8 mouse cellular contexts compared by ENCODE assay signal in genomic region chr5:145166536-145167305, GRCm38 (mm10). TPM values are rescaled to one million over a fixed set of nuclear protein-coding genes. Genes with fewer than 3 reads are reported as not detected.
A peak's percentile ranks its signal among the peaks of the same experiment; 100 is the strongest.
DNase-seq lines count a peak whose midpoint lies in the region; ATAC-seq and TF ChIP-seq lines count a peak whose summit lies in the region.

Ptcd1 (minus strand) TSS chr5:145167108.
Cpsf4 (plus strand) TSS chr5:145167213.

- H3K9me3 ChIP-seq in heart, embryonic 12.5 days (replicated peaks): no peaks in the 10 kb centered on the region
- H3K9me3 ChIP-seq in kidney, postnatal 0 days (replicated peaks; ENCODE audit: low read length): no peaks in the 10 kb centered on the region
- no peaks in the 10 kb centered on the region for H3K9me3 ChIP-seq in liver, embryonic 11.5 days (ENCODE audit: control insufficient read depth, low read length)
- no peaks in the 10 kb centered on the region for H3K9me3 ChIP-seq in stomach, embryonic 14.5 days (ENCODE audit: control insufficient read depth, low read depth, low read length)

- H3K9ac ChIP-seq in heart, embryonic 12.5 days: peak within 1 kb of the TSS; percentile 92
- H3K9ac ChIP-seq in kidney, postnatal 0 days (ENCODE audit: low read depth, low read length): peak within 1 kb of the TSS; percentile 96
- peak within 1 kb of the TSS; percentile 99 for H3K9ac ChIP-seq in liver, embryonic 11.5 days (ENCODE audit: low read depth, low read length)
- H3K9ac ChIP-seq in stomach, embryonic 14.5 days (replicated peaks; ENCODE audit: low read depth, low read length): peak within 1 kb of the TSS; percentile 93

- peak within 1 kb of the TSS; percentile 72 for H3K4me3 ChIP-seq in heart, embryonic 12.5 days
- peak within 1 kb of the TSS; percentile 83 for H3K4me3 ChIP-seq in kidney, postnatal 0 days (replicated peaks; ENCODE audit: low read depth, low read length)
- H3K4me3 ChIP-seq in liver, embryonic 11.5 days (ENCODE audit: low read depth, low read length): peak within 1 kb of the TSS; percentile 99
- H3K4me3 ChIP-seq in stomach, embryonic 14.5 days (ENCODE audit: low read depth, low read length): peak within 1 kb of the TSS; percentile 89

- H3K27me3 ChIP-seq in heart, embryonic 12.5 days (replicated peaks): no peaks in the 10 kb centered on the region
- no peaks in the 10 kb centered on the region for H3K27me3 ChIP-seq in kidney, postnatal 0 days (ENCODE audit: insufficient read depth, low read length)
- no peaks in the 10 kb centered on the region for H3K27me3 ChIP-seq in liver, embryonic 11.5 days (replicated peaks; ENCODE audit: control insufficient read depth, insufficient read depth, low read length)
- no peaks in the 10 kb centered on the region for H3K27me3 ChIP-seq in stomach, embryonic 14.5 days (ENCODE audit: control insufficient read depth, insufficient read depth, low read length)

- peak; percentile 99 for DNase-seq in CD4-positive helper T cell, adult 2 months (ENCODE audit: low read depth, low spot score)
- DNase-seq in brain, embryonic 18.5 days (ENCODE audit: low read depth, low spot score): peak; percentile 97
- DNase-seq in kidney, postnatal 0 days (ENCODE audit: low spot score): peak; percentile 99
- DNase-seq in liver, embryonic 11.5 days (ENCODE audit: low spot score): peak; percentile 98
- peak; percentile 99 for DNase-seq in naive thymus-derived CD4-positive, alpha-beta T cell, adult 2 months (ENCODE audit: low read depth)

- peak within 1 kb of the TSS; percentile 85 for H3K27ac ChIP-seq in heart, embryonic 12.5 days (ENCODE audit: poor library complexity, severe bottlenecking)
- H3K27ac ChIP-seq in kidney, postnatal 0 days: peak within 1 kb of the TSS; percentile 91
- peak within 1 kb of the TSS; percentile 88 for H3K27ac ChIP-seq in liver, embryonic 11.5 days (ENCODE audit: low read depth, low read length)
- H3K27ac ChIP-seq in stomach, embryonic 14.5 days (ENCODE audit: low read length): peak within 1 kb of the TSS; percentile 84

- WGBS in heart, embryonic 12.5 days: under 1% methylated on average over 51 of the region's 51 CpGs
- under 1% methylated on average over 48 of the region's 51 CpGs for WGBS in kidney, postnatal 0 days
- WGBS in liver, embryonic 11.5 days: 1% methylated on average over 51 of the region's 51 CpGs
- under 1% methylated on average over 51 of the region's 51 CpGs for WGBS in stomach, embryonic 14.5 days

- H3K4me2 ChIP-seq in heart, embryonic 12.5 days: peak within 1 kb of the TSS; percentile 89
- peak within 1 kb of the TSS; percentile 92 for H3K4me2 ChIP-seq in kidney, postnatal 0 days (ENCODE audit: low read length)
- H3K4me2 ChIP-seq in liver, embryonic 11.5 days: peak within 1 kb of the TSS; percentile 88
- H3K4me2 ChIP-seq in stomach, embryonic 14.5 days (replicated peaks; ENCODE audit: low read depth, low read length): peak within 1 kb of the TSS; percentile 91

- H3K4me1 ChIP-seq in heart, embryonic 12.5 days (replicated peaks): peaks cover 39% of the 10 kb centered on the region
- peaks cover 12% of the 10 kb centered on the region for H3K4me1 ChIP-seq in kidney, postnatal 0 days (replicated peaks; ENCODE audit: insufficient read depth, low read length)
- peaks cover 13% of the 10 kb centered on the region for H3K4me1 ChIP-seq in liver, embryonic 11.5 days (replicated peaks; ENCODE audit: control insufficient read depth, insufficient read depth, low read length)
- H3K4me1 ChIP-seq in stomach, embryonic 14.5 days (ENCODE audit: control insufficient read depth, insufficient read depth, low read length): peaks cover 11% of the 10 kb centered on the region; the same call in 1 of the 2 replicates

- no peak for TF ChIP-seq CTCF in kidney, postnatal 0 days (IDR thresholded peaks at IDR 0.05; ENCODE audit: low read depth)

- peak; percentile 90 for ATAC-seq in erythroid progenitor cell, adult 5-6 weeks (replicated peaks; ENCODE audit: low FRiP score, poor library complexity, severe bottlenecking)
- ATAC-seq in heart, embryonic 12.5 days (ENCODE audit: insufficient number of reproducible peaks, low FRiP score): peak; percentile 96
- ATAC-seq in kidney, postnatal 0 days (replicated peaks; ENCODE audit: low FRiP score, low read depth): peak; percentile 92
- peak; percentile 95 for ATAC-seq in liver, embryonic 11.5 days (replicated peaks; ENCODE audit: low FRiP score)
- peak; percentile 96 for ATAC-seq in stomach, embryonic 14.5 days (ENCODE audit: insufficient number of reproducible peaks, insufficient read depth, low FRiP score, low read depth)

- H3K36me3 ChIP-seq in heart, embryonic 12.5 days: peaks cover 47% of the 10 kb centered on the region
- 0 out of 2 replicates have a peak, but pooled peaks cover 16% of the 10 kb centered on the region for H3K36me3 ChIP-seq in kidney, postnatal 0 days (ENCODE audit: insufficient read depth, low read length)
- peaks cover 29% of the 10 kb centered on the region; the same call in 1 of the 2 replicates for H3K36me3 ChIP-seq in liver, embryonic 11.5 days (ENCODE audit: control insufficient read depth, insufficient read depth, low read length)
- H3K36me3 ChIP-seq in stomach, embryonic 14.5 days (ENCODE audit: control insufficient read depth, insufficient read depth, low read length): peaks cover 32% of the 10 kb centered on the region

RNA-seq across cellular contexts. Expression of gene Ptcd1, which starts in this region (rescaled TPM):
- total RNA-seq in erythroid progenitor cell, adult 5-6 weeks (2015; ENCODE audit: low replicate concordance): 4.2 and 13.7 TPM in 2 replicates
- 8.1 and 8.5 TPM in 2 replicates for total RNA-seq in erythroid progenitor cell, adult 5-6 weeks (2017; ENCODE audit: low replicate concordance)
- 13.1 and 14.1 TPM in 2 replicates for polyA plus RNA-seq in heart, embryonic 12.5 days (2016; fragmentation: Nextera tagmentation; extraction: Ambion mirVana)
- polyA plus RNA-seq in kidney, postnatal 0 days (2015; fragmentation: Nextera tagmentation; extraction: Ambion mirVana): 14.7 and 15.2 TPM in 2 replicates
- 15.7 and 17.6 TPM in 2 replicates for polyA plus RNA-seq in liver, embryonic 11.5 days (2014; fragmentation: Nextera tagmentation; extraction: Ambion mirVana)
- 11.4 and 12.1 TPM in 2 replicates for polyA plus RNA-seq in stomach, embryonic 14.5 days (2014; fragmentation: Nextera tagmentation; extraction: Ambion mirVana)

RNA-seq across cellular contexts. Expression of gene Cpsf4, which starts in this region (rescaled TPM):
- 29.8 and 37.8 TPM in 2 replicates for total RNA-seq in erythroid progenitor cell, adult 5-6 weeks (2015; ENCODE audit: low replicate concordance)
- total RNA-seq in erythroid progenitor cell, adult 5-6 weeks (2017; ENCODE audit: low replicate concordance): 33.1 and 36.8 TPM in 2 replicates
- polyA plus RNA-seq in heart, embryonic 12.5 days (2016; fragmentation: Nextera tagmentation; extraction: Ambion mirVana): 31.4 and 31.9 TPM in 2 replicates
- 35.5 and 38.5 TPM in 2 replicates for polyA plus RNA-seq in kidney, postnatal 0 days (2015; fragmentation: Nextera tagmentation; extraction: Ambion mirVana)
- polyA plus RNA-seq in liver, embryonic 11.5 days (2014; fragmentation: Nextera tagmentation; extraction: Ambion mirVana): 38.6 and 44.1 TPM in 2 replicates
- polyA plus RNA-seq in stomach, embryonic 14.5 days (2014; fragmentation: Nextera tagmentation; extraction: Ambion mirVana): 26.4 and 28.2 TPM in 2 replicates

Comparison
In these comparisons a context has a peak if more than half of its experiments do, and no peak if none do; other contexts are left out.
1. Peak in every context shown above with its lines: DNase-seq, ATAC-seq, H3K4me3 ChIP-seq and H3K27ac ChIP-seq.